Mouse (Mus musculus): ENCODE measurements around the gene Setd7. TPM values are rescaled to one million over a fixed set of nuclear protein-coding genes. Genes with fewer than 3 reads are reported as not detected.

Setd7 gene
- total and polyA plus RNA-seq, 3 experiments = 11.3 to 37.9 (median 15.3) TPM

DNA sequence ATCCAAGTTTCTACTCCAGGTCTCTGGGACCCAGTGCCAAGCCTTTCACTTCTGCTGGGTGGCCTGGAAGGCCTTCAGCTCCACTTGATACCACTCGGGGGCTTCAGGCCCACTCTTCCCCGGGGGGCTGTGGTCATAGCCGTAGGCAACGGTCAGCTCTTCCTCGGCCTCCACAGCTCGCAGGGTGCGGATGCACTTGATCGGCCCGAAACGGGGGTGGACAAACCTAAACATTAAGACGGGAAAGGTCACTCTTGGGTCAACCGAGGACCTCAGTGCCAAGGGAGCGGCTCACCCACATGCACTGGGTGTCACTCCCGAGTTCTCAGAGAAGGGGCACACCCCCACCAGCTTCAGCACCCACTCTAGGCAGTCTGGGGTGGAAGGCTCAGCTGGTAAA lies 39.4 kb downstream of the Setd7 start:
- no peak overlapping the region for H3K9ac ChIP-seq (ENCODE audit: control insufficient read depth, low read depth, low read length, poor library complexity, severe bottlenecking)
- H3K36me3 ChIP-seq (ENCODE audit: control insufficient read depth in 1 of 2, insufficient read depth in 2 of 2, low read length in 2 of 2) = peaks cover 9 to 21% of the 10 kb centered on the region in 2 experiments
- H3K27ac ChIP-seq (ENCODE audit: control insufficient read depth, low read depth, low read length) = no peak overlapping the region
- no peak overlapping the region for H3K4me3 ChIP-seq (ENCODE audit: control insufficient read depth in 1 of 2, insufficient read depth in 1 of 2, low read depth in 2 of 2, low read length in 2 of 2)
- no peaks in the 10 kb centered on the region for H3K9me3 ChIP-seq (replicated peaks; ENCODE audit: insufficient read depth, low read length)
- DNase-seq (ENCODE audit: low read depth, low spot score) = no peak
- peaks cover 8 to 19% of the 10 kb centered on the region in 2 experiments; a peak in 3 of 4 replicates for H3K4me1 ChIP-seq (ENCODE audit: control insufficient read depth in 1 of 2, insufficient read depth in 2 of 2, low read length in 2 of 2)
- TF ChIP-seq POLR2A (IDR thresholded peaks at IDR 0.05; ENCODE audit: control insufficient read depth in 1 of 2, insufficient read depth in 1 of 2, low read depth in 1 of 2, low read length in 2 of 2, poor library complexity in 1 of 2) (no peak), MAFK (IDR thresholded peaks at IDR 0.05; ENCODE audit: borderline replicate concordance, low read depth, low read length) (no peak)
- no peaks in the 10 kb centered on the region for H3K79me2 ChIP-seq (ENCODE audit: control insufficient read depth, insufficient read depth, low read length, poor library complexity)
- H3K27me3 ChIP-seq (ENCODE audit: control insufficient read depth in 1 of 2, insufficient read depth in 2 of 2, low read length in 2 of 2) = no peaks in the 10 kb centered on the region

DNA sequence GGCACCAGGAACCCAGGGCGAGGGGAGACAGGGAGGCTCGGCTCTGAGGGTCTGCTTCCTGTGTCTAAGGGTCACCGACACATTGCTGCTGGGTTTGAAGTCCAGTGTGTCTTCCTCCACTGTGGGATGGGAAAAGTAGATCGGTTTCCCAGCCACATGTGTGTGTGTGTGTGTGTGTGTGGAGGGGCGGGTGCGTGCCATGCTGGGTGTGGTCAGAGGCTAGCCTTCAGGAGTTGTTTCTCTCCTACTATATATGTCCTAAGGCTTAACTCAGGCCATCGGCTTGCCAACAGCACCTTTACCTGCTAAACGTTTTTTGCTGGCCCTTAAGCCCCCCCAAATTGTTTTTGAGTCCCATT lies 41.9 kb downstream of the Setd7 start:
- peak overlapping the region; percentile 71 for H3K9ac ChIP-seq (ENCODE audit: control insufficient read depth, low read depth, low read length, poor library complexity, severe bottlenecking)
- no peak for DNase-seq (ENCODE audit: low read depth, low spot score)
- peaks cover 8 to 19% of the 10 kb centered on the region in 2 experiments; a peak in 3 of 4 replicates for H3K4me1 ChIP-seq (ENCODE audit: control insufficient read depth in 1 of 2, insufficient read depth in 2 of 2, low read length in 2 of 2)
- peaks cover 4 to 21% of the 10 kb centered on the region in 2 experiments for H3K36me3 ChIP-seq (ENCODE audit: control insufficient read depth in 1 of 2, insufficient read depth in 2 of 2, low read length in 2 of 2)
- TF ChIP-seq E2F4 (IDR thresholded peaks at IDR 0.05; ENCODE audit: borderline replicate concordance, low read depth, low read length) (no peak), MYC (IDR thresholded peaks at IDR 0.05; ENCODE audit: low read depth, low read length) (0 out of 2 replicates have a peak, but pooled peaks have one; percentile 53), RAD21 (IDR thresholded peaks at IDR 0.05; ENCODE audit: low read depth, low read length) (no peak), ZC3H11A (IDR thresholded peaks at IDR 0.05; ENCODE audit: low read depth, low read length) (no peak)
- H3K4me3 ChIP-seq (ENCODE audit: control insufficient read depth in 1 of 2, insufficient read depth in 1 of 2, low read depth in 2 of 2, low read length in 2 of 2) = peak overlapping the region; percentile 27 to 44
- H3K9me3 ChIP-seq (replicated peaks; ENCODE audit: insufficient read depth, low read length) = no peaks in the 10 kb centered on the region
- H3K79me2 ChIP-seq (ENCODE audit: control insufficient read depth, insufficient read depth, low read length, poor library complexity) = no peaks in the 10 kb centered on the region
- H3K27me3 ChIP-seq (ENCODE audit: control insufficient read depth in 1 of 2, insufficient read depth in 2 of 2, low read length in 2 of 2) = no peaks in the 10 kb centered on the region
- H3K27ac ChIP-seq (ENCODE audit: control insufficient read depth, low read depth, low read length) = peak overlapping the region; percentile 92

- no peaks in the 10 kb centered on the region for H3K9me3 ChIP-seq (replicated peaks; ENCODE audit: insufficient read depth, low read length)
- peaks cover under 1 to 21% of the 10 kb centered on the region in 2 experiments for H3K36me3 ChIP-seq (ENCODE audit: control insufficient read depth in 1 of 2, insufficient read depth in 2 of 2, low read length in 2 of 2)
- peaks cover 8 to 19% of the 10 kb centered on the region in 2 experiments; a peak in 3 of 4 replicates for H3K4me1 ChIP-seq (ENCODE audit: control insufficient read depth in 1 of 2, insufficient read depth in 2 of 2, low read length in 2 of 2)
- H3K79me2 ChIP-seq (ENCODE audit: control insufficient read depth, insufficient read depth, low read length, poor library complexity) = no peaks in the 10 kb centered on the region
- peak; percentile 86 for DNase-seq (ENCODE audit: low read depth, low spot score)
- peak overlapping the region; percentile 71 for H3K9ac ChIP-seq (ENCODE audit: control insufficient read depth, low read depth, low read length, poor library complexity, severe bottlenecking)
- peak overlapping the region; percentile 98 for H3K27ac ChIP-seq (ENCODE audit: control insufficient read depth, low read depth, low read length)
- H3K27me3 ChIP-seq (ENCODE audit: control insufficient read depth in 1 of 2, insufficient read depth in 2 of 2, low read length in 2 of 2) = no peaks in the 10 kb centered on the region
- H3K4me3 ChIP-seq (ENCODE audit: control insufficient read depth in 1 of 2, insufficient read depth in 1 of 2, low read depth in 2 of 2, low read length in 2 of 2) = peak overlapping the region; percentile 37 to 44
- TF ChIP-seq EP300 (IDR thresholded peaks at IDR 0.05; ENCODE audit: low read depth in 1 of 2, low read length in 2 of 2) = peak in 1 of 2 experiments; percentile 78; a peak in 3 of 4 replicates
- TF ChIP-seq BHLHE40 (IDR thresholded peaks at IDR 0.05; ENCODE audit: borderline replicate concordance, low read depth, low read length) = no peak
- no peak for TF ChIP-seq ELF1 (IDR thresholded peaks at IDR 0.05; ENCODE audit: low read depth, low read length)
- no peak for TF ChIP-seq MYC (IDR thresholded peaks at IDR 0.05; ENCODE audit: low read depth, low read length)
- peak; percentile 41; the same call in 1 of the 2 replicates for TF ChIP-seq MAFK (IDR thresholded peaks at IDR 0.05; ENCODE audit: borderline replicate concordance, low read depth, low read length)
- no peak; the same call in 1 of the 2 replicates for TF ChIP-seq POLR2AphosphoS2 (IDR thresholded peaks at IDR 0.05; ENCODE audit: low read length)
- no peak for TF ChIP-seq NRF1 (IDR thresholded peaks at IDR 0.05; ENCODE audit: insufficient read depth, low read depth, low read length, poor library complexity, severe bottlenecking)
- TF ChIP-seq CHD2 (IDR thresholded peaks at IDR 0.05; ENCODE audit: low read length) = peak; percentile 83
- TF ChIP-seq NELFE (IDR thresholded peaks at IDR 0.05; ENCODE audit: low read depth, low read length) = peak; percentile 31; the same call in 1 of the 2 replicates
- TF ChIP-seq RCOR1 (IDR thresholded peaks at IDR 0.05; ENCODE audit: low read depth, low read length) = peak; percentile 38; the same call in 1 of the 2 replicates
- peak; percentile 76 for TF ChIP-seq MAZ (IDR thresholded peaks at IDR 0.05; ENCODE audit: low read depth, low read length)
- TF ChIP-seq HCFC1 (IDR thresholded peaks at IDR 0.05; ENCODE audit: low read depth, low read length) = no peak
- peak; percentile 69; the same call in 1 of the 2 replicates for TF ChIP-seq GABPA (IDR thresholded peaks at IDR 0.05; ENCODE audit: low read depth, low read length)
- TF ChIP-seq JUND (IDR thresholded peaks at IDR 0.05; ENCODE audit: low read depth, low read length) = no peak
- TF ChIP-seq E2F4 (IDR thresholded peaks at IDR 0.05; ENCODE audit: borderline replicate concordance, low read depth, low read length) = no peak
- TF ChIP-seq ZKSCAN1 (IDR thresholded peaks at IDR 0.05; ENCODE audit: low read depth, low read length) = no peak
- no peak for TF ChIP-seq ZMIZ1 (IDR thresholded peaks at IDR 0.05; ENCODE audit: low read depth, low read length)
- TF ChIP-seq USF1 (IDR thresholded peaks at IDR 0.05; ENCODE audit: low read depth, low read length) = no peak
- TF ChIP-seq POLR2AphosphoS5 (IDR thresholded peaks at IDR 0.05; ENCODE audit: borderline replicate concordance, low read depth, low read length) = no peak
- peak; percentile 45 for TF ChIP-seq ETS1 (IDR thresholded peaks at IDR 0.05; ENCODE audit: low read depth, low read length)
These were observed 42.6 kb downstream of the Setd7 start for GRCm38 (mm10) chr3:51517878-51518762.
